Mouse (Mus musculus) granulocyte monocyte progenitor cell, adult 5-6 weeks (primary cell): ENCODE measurements around the gene Hfm1. TPM values are rescaled to one million over a fixed set of nuclear protein-coding genes. Genes with fewer than 3 reads are reported as not detected.

ENCODE experiments used
- ATAC-seq: replicated peaks from 2 replicates; pipeline ENCODE4 v1.8.0; 2016; ENCODE audit warnings: mild to moderate bottlenecking, moderate TSS enrichment, inconsistent platforms; ENCODE audit not compliant: poor library complexity, severe bottlenecking
- total RNA-seq, 2 experiments: library from RNA; stranded (forward) in 1 of 2; stranded (reverse) in 1 of 2; fragments of 200-712, 200-1000 nt in 1 of 2; fragments of >200 nt in 1 of 2; fragmentation: Nextera tagmentation in 1 of 2; gene quantifications; 2 replicates each; pipeline ENCODE4 v1.2.3; 2014 to 2017

The Hfm1 gene
- total RNA-seq, 2 experiments from 2014 or later = not detected

GRCm38 (mm10) chr5:106853284-106853683 is 72.8 kb downstream of the Hfm1 start:
- ATAC-seq = peak; percentile 44

GRCm38 (mm10) chr5:106847045-106847444 is 79.1 kb downstream of the Hfm1 start:
- ATAC-seq = peak; percentile 40; the same call in 1 of the 2 replicates

- no peak for ATAC-seq
Measured at GRCm38 (mm10) chr5:106843906-106844305, 82.2 kb downstream of the Hfm1 start.

- ATAC-seq = no peak
Measured at GRCm38 (mm10) chr5:106833025-106833424, 93.1 kb downstream of the Hfm1 start.

- no peak for ATAC-seq
Measured at GRCm38 (mm10) chr5:106831401-106831800, 94.7 kb downstream of the Hfm1 start.

- ATAC-seq = no peak
Measured at GRCm38 (mm10) chr5:106830775-106831174, 95.3 kb downstream of the Hfm1 start.

GRCm38 (mm10) chr5:106826740-106827139 is 99.4 kb downstream of the Hfm1 start:
- ATAC-seq = no peak

GRCm38 (mm10) chr5:106826044-106826443 is 100.1 kb downstream of the Hfm1 start:
- no peak for ATAC-seq

GRCm38 (mm10) chr5:106825301-106825853 is 100.7 kb downstream of the Hfm1 start:
- peak; percentile 80 for ATAC-seq

GRCm38 (mm10) chr5:106824716-106825115 is 101.4 kb downstream of the Hfm1 start:
- no peak for ATAC-seq

- peak; percentile 51 for ATAC-seq
Measured at GRCm38 (mm10) chr5:106819630-106820029, 106.5 kb downstream of the Hfm1 start.

- ATAC-seq = peak; percentile 59
Measured at GRCm38 (mm10) chr5:106815923-106816654, 110.0 kb downstream of the Hfm1 start.

GRCm38 (mm10) chr5:106814611-106815010 is 111.5 kb downstream of the Hfm1 start:
- no peak for ATAC-seq

GRCm38 (mm10) chr5:106803094-106803493 is 123.0 kb downstream of the Hfm1 start:
- ATAC-seq = peak; percentile 85

GRCm38 (mm10) chr5:106801886-106802798 is 124.0 kb downstream of the Hfm1 start:
- peak; percentile 96 for ATAC-seq

- no peak for ATAC-seq
Measured at GRCm38 (mm10) chr5:106801215-106801863, 124.8 kb downstream of the Hfm1 start.

- ATAC-seq = no peak
Measured at GRCm38 (mm10) chr5:106797896-106798295, 128.2 kb downstream of the Hfm1 start.

- ATAC-seq = peak; percentile 73
Measured at GRCm38 (mm10) chr5:106791241-106791572, 134.9 kb downstream of the Hfm1 start.

GRCm38 (mm10) chr5:106790496-106791240 is 135.5 kb downstream of the Hfm1 start:
- no peak for ATAC-seq
